Mouse (Mus musculus): ENCODE measurements around the gene Arhgef33. TPM values are rescaled to one million over a fixed set of nuclear protein-coding genes. Genes with fewer than 3 reads are reported as not detected.
"Not testable (repeated sequence)": the region's sequence is repeated elsewhere in the genome, so short reads cannot be mapped to it uniquely, and the experiment has no call there.

The Arhgef33 gene
- polyA plus RNA-seq (2012; rRNA removed) = 0.35 and 0.72 TPM in 2 replicates

DNA sequence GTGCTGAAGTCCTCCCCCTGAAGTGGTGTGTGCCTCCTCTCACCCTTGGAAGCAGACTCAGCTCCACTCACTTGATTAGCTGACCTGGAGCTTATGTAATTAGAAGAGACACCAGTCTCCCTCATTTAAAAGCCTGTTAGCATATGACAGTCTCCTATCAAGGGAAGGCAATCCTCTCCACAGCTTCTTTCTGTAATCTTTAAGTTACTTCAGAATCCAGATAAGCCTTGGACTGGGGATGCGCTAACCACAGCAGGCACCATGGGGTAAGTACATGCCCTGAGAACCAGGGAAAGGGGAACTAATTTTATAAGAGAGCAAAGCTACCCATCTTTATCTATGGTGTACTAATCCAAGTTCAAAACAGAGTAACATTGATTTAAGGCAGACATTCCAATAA lies at the start of gene Arhgef33:
TSS of gene Arhgef33 (plus strand) at position 157 of the 400 bp plus-strand sequence.
- DNase-seq (ENCODE audit: low spot score) = no peak

DNA sequence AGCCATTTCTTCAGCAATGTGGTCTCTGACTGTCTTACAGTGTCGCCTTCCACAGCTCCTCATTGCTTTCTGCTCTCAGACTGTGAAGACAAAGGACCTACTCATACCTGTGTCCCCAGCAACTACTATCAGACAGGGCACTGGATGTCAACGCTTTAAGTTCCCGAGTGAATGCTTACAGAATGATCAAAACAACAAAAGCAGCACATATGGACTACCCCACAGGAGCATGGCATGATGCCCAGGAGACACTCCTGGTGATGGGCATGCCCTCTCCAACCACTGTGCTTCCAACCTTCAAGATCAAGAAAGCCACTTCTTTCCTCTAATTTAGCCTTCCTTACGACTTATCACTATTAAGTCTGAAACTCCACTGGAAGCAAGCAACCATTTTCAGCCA lies 40.1 kb upstream of the Arhgef33 start:
- DNase-seq (ENCODE audit: low spot score) = no peak

DNA sequence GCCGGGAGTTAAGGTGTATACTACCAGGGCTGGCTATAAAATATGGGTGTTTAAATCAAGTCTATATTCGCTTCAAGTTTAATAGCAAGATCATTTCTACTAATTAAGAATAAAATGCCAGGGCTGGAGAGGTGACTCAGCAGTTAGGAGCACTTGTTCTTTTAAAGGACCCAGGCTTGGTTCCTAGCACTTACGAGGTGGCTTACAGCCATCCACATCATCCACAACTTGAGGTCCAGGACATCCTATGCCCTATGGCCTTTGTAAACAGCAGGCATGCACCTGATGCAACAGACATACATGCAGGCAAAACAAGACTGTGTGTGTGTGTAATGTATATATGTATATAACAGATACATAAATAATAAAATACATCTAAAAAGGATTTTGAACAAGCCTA lies 39.1 kb upstream of the Arhgef33 start:
- no peak for DNase-seq (ENCODE audit: low spot score)

DNA sequence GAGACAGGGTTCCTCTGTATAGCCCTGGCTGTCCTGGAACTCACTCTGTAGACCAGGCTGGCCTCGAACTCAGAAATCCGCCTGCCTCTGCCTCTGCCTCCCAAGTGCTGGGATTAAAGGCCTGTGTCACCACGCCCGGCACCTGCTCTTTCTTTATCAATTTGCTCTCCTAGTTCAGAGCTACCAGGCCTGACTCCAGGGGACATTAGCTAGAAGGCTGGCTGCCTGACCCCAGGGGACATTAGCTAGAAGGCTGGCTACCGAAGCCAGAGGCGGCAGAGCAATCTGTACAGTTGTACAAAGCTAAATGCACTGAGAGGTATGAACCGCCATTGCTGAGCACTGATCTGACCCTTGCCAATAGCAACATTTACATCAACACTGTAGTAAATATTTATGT lies 36.6 kb upstream of the Arhgef33 start:
- DNase-seq (ENCODE audit: low spot score) = not testable (repeated sequence)

DNA sequence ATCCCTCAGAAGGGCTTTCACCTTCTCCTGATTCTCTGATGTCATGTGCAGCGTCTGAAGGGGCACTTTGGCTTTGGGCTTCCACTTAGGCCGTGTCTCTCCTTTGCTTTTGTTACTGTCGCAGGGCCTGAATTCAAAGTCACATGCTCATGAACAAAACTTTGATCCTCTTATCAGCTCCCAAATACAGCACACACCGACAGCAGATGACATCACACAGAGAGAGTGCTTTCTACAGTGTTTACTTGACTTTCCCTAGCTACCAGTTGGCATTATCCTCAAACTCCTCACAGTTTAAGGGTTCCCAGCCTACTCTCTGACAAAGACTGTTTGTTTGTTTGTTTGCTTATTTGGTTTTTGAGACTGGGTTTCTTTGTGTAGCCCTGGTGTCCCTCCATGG lies 29.0 kb upstream of the Arhgef33 start:
- DNase-seq (ENCODE audit: low spot score) = no peak

- no peak for DNase-seq (ENCODE audit: low spot score)
Observed at GRCm38 (mm10) chr17:80279340-80280070, 27.7 kb upstream of the Arhgef33 start.

GRCm38 (mm10) chr17:80284446-80284845 lies 22.8 kb upstream of the Arhgef33 start:
- no peak for DNase-seq (ENCODE audit: low spot score)

DNA sequence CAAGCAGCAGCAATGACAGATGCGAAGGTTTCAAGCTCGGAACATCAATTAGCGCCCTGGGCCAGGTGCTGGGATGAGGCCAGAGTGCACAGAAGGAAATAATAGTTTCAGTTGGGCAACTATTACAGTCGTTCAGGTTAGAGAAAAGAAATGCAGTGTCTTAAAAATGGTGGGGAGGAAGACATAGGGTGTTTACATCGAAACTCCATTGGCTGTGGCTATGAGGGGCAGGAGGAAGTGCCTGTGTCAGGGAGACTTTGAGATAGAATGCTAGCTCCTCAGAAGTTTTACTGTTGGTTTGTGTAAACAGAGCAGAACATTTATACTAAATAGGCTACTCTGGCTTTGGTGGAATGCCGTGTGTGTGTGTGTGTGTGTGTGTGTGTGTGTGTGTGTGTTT lies 19.2 kb upstream of the Arhgef33 start:
- DNase-seq (ENCODE audit: low spot score) = no peak

GRCm38 (mm10) chr17:80289280-80290073 lies 17.7 kb upstream of the Arhgef33 start:
- no peak for DNase-seq (ENCODE audit: low spot score)

DNA sequence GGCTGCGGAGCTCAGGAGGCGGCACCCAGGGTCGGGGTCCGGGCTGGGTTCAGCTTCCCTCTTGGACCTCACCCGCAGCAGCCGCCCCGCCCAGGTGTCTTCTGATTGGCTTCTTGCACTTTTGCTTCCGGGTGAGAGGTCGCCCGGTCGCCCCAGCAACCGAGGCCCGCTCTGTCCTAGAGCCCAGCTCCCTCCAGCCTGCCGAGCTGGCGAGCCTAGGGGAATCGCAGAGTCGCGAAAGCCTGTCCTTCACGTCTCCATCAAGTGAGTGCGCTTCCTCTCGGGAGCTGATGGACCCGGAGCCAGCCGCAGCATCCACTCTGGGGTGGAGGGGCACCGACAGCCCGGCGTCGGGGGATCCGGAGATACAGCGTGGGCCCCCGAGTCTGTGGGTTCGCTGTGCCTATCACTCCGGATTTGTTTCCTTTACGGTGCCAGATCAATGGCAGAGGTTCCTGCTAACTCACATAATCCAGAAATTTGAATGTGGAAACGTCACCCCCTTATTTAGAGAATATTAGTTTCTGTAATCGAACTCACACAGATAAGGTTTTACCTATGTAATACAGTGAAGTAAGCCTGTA lies 17.0 kb upstream of the Arhgef33 start, which contains the start of the genes Morn2 and Dhx57:
TSS of gene Morn2 (plus strand) at position 130 of the 584 bp plus-strand sequence.
TSS of gene Dhx57 (minus strand) at position 403 of the 584 bp plus-strand sequence.
- peak; percentile 99 for DNase-seq (ENCODE audit: low spot score)

DNA sequence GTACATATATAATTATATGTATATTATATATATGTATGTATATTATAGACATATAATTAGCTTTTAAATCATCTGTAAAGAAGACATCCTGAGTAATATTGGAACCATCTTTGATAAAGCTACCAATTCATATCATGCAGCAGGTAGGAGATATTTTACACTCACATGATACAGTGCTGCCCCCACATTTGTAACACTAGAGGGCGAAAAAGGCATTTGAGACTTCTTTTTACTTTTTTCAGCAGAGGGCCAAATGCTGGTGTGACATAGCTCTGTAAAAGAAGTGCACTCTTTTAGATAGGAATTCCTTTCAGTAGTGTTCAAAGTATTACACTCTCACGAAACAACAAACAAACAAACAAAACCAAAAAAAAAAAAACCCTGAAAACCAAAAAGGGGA lies 16.1 kb upstream of the Arhgef33 start:
- no peak for DNase-seq (ENCODE audit: low spot score)

GRCm38 (mm10) chr17:80295258-80295657 lies 11.9 kb upstream of the Arhgef33 start:
- DNase-seq (ENCODE audit: low spot score) = no peak

GRCm38 (mm10) chr17:80298844-80299243 lies 8.4 kb upstream of the Arhgef33 start:
- DNase-seq (ENCODE audit: low spot score) = no peak

- DNase-seq (ENCODE audit: low spot score) = no peak
Observed at GRCm38 (mm10) chr17:80311761-80312160, 4.6 kb downstream of the Arhgef33 start.

GRCm38 (mm10) chr17:80312405-80312804 lies 5.2 kb downstream of the Arhgef33 start:
- no peak for DNase-seq (ENCODE audit: low spot score)

DNA sequence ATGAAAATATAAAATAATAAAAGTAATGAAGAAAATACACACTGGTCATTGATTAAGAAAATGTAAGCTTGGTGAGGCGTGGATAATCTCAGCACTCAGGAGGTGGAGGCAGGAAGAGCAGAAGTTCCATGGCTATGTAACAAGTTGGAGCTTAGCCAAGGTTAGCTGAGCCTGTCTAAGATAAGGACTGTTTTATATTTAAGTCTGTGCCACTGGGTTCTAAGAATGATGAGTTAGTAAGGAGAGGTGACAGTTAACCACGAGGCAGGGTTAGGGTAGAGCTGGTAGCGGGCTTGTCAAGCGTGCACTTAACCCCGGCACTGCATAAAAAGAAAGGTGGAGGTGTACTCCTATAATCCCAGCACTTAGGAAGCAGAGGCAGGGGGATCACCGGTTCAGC lies 15.0 kb downstream of the Arhgef33 start:
- DNase-seq (ENCODE audit: low spot score) = no peak

GRCm38 (mm10) chr17:80323015-80323414 lies 15.8 kb downstream of the Arhgef33 start:
- no peak for DNase-seq (ENCODE audit: low spot score)

- DNase-seq (ENCODE audit: low spot score) = no peak
Observed at GRCm38 (mm10) chr17:80323658-80324057, 16.5 kb downstream of the Arhgef33 start.

DNA sequence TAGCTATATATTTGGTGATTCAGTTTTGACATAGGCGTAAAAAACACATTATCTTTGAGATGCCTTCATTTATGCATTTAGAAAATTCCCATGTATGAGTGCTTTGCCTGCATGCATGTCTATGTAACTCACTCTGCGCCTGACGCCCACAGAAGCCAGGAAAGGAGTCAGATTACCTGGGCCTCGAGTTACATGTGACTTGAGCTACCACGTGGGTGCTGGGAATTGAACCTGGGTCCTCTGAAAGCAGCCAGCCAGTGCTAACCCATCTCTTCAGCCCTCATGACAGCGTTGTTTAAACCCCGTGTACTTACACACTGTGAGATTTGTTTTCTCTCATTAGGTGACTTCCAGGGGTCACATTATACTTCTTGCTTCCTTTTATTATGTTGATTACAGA lies 17.3 kb downstream of the Arhgef33 start:
- DNase-seq (ENCODE audit: low spot score) = no peak

DNA sequence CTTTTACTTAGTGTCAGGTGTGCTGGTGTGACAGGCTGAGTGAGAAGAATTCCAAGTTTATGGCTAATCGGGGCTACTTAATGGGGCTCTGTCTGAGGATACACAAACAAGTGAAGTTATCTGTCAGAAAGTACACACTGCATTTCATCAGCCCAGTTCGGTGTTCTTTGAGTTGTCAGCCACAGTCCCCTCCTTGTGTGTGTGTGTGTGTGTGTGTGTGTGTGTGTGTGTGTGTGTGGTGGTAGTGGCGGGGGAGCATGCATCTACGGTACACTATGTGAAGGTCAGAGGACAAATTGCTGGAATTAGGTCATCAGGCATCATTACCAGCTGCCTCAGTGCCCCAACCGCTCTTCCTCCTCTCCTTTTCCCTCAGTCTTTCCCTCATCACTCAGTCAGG lies 18.2 kb downstream of the Arhgef33 start:
- DNase-seq (ENCODE audit: low spot score) = no peak

DNA sequence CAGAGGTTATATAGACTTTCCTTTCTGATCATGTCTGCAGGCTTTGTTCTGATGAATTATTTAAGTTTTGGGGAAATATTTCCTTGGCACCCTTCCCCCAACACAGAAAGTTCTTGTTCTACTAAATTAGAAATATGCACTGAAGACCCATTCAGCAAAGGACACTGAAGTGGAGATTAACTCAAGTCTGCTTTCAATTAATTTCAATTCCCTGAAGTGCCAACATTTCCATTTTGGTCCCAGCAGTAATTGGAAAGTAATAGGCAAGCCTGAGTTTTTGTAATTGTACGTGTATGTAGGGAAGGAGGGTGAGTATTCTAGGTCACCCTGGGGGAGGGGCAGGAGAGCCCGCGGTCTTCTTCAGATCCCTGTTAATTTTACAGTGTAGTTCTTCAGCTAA lies 19.2 kb downstream of the Arhgef33 start:
- DNase-seq (ENCODE audit: low spot score) = no peak

DNA sequence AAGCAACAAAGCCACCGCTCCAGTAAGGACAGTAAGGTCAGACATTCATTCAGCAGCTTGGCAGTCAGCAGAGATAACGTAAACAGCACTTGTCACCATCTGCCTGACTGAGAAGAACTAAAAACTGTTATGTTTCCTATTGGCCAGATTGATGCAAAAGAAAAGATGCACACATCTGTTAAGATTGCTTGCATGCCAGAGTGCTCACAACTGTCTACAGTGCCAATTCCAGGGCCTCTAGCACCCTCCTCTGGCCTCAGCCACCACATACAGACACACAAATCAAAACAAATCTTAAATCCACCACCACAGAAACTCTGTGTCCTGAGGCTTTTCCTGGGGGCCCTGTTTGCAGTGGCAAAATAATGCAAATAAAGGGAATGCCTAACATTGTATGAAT lies 25.2 kb downstream of the Arhgef33 start:
- no peak for DNase-seq (ENCODE audit: low spot score)

DNA sequence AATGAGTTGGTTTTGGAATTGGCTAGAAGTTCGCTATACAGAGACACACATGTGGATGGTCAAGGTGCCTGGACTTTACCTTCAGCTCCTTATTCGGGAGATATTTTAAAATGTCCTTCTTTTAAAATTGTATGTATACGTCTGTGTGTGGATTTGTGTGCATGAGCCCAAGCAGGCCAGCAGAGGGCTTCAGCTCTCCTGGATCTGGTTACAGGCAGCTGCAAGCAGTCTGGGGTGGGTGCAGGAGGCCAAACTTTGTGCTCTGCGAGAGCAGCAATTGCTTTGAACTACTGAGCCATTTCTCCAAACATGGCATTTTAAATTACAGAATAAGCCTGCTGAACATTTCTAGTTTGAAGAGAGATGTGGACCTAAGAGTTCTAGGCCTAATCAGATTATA lies 38.1 kb downstream of the Arhgef33 start:
- DNase-seq (ENCODE audit: low spot score) = no peak
